Mouse (Mus musculus) ES-E14 (cell line): ENCODE measurements around the gene Fam117b.

Source experiments
- CHD2 ChIP-seq: IDR thresholded peaks from 2 replicates; pipeline ENCODE4 v1.6.1; 2014; ENCODE audit warnings: mild to moderate bottlenecking, low read depth, low read length, inconsistent platforms
- HCFC1 ChIP-seq: IDR thresholded peaks from 2 replicates; pipeline ENCODE4 v1.6.1; 2012; ENCODE audit warnings: low read length, inconsistent platforms, borderline replicate concordance; ENCODE audit not compliant: insufficient read depth
- ZC3H11A ChIP-seq: IDR thresholded peaks from 2 replicates; pipeline ENCODE4 v1.6.1; 2012; ENCODE audit warnings: low read depth, mild to moderate bottlenecking, inconsistent platforms, low read length, borderline replicate concordance
- ZNF384 ChIP-seq: IDR thresholded peaks from 2 replicates; pipeline ENCODE4 v1.6.1; 2012; ENCODE audit warnings: low read depth, low read length, inconsistent platforms

GRCm38 (mm10) chr1:59966171-59966785, 53.5 kb downstream of the Fam117b start:
- TF ChIP-seq ZC3H11A (no peak), HCFC1 (no peak), ZNF384 (no peak), CHD2 (no peak)
